Comparison of ENCODE assay signal across 12 mouse cellular contexts in genomic region chr6:137980905-137981696, GRCm38 (mm10).
A peak's percentile ranks its signal among the peaks of the same experiment; 100 is the strongest.
DNase-seq lines count a peak whose midpoint lies in the region; ATAC-seq lines count a peak whose summit lies in the region.
"Had no signal": no experiment of that assay in that cellular context is flagged by ENCODE, and none has a peak within 500 bp of the region (broad histone marks: within the 10 kb centered on the region; RNA-seq: fewer than 3 reads in every experiment).

No protein-coding gene starts in this region.

- H3K27ac ChIP-seq in midbrain, embryonic 13.5 days = no peak overlapping the region
- H3K27ac ChIP-seq in midbrain, embryonic 10.5 days (replicated peaks) = no peak overlapping the region
- peak overlapping the region; percentile 87 for H3K27ac ChIP-seq in forebrain, embryonic 13.5 days
- H3K27ac ChIP-seq: embryonic facial prominence, embryonic 12.5 days; intestine, embryonic 15.5 days had no signal

- peak; percentile 15; the same call in 1 of the 2 replicates for ATAC-seq in midbrain, embryonic 13.5 days
- ATAC-seq in forebrain, embryonic 13.5 days = peak; percentile 19; the same call in 1 of the 2 replicates
- ATAC-seq: intestine, embryonic 15.5 days had no signal

- intact Hi-C loops in heart, postnatal 10 days (cut with DNase I) = loop anchor here (5.0 kb wide), 1 partner anchor 171 kb away; no protein-coding TSS in a partner anchor

- H3K36me3 ChIP-seq in midbrain, embryonic 13.5 days = no peaks in the 10 kb centered on the region
- H3K36me3 ChIP-seq in midbrain, embryonic 10.5 days = no peaks in the 10 kb centered on the region
- H3K36me3 ChIP-seq in forebrain, embryonic 13.5 days (ENCODE audit: poor library complexity, severe bottlenecking) = no peaks in the 10 kb centered on the region
- H3K36me3 ChIP-seq: embryonic facial prominence, embryonic 12.5 days; intestine, embryonic 15.5 days had no signal

- H3K27me3 ChIP-seq in midbrain, embryonic 13.5 days = no peaks in the 10 kb centered on the region
- H3K27me3 ChIP-seq in midbrain, embryonic 10.5 days (ENCODE audit: low read depth, poor library complexity, severe bottlenecking) = no peaks in the 10 kb centered on the region
- no peaks in the 10 kb centered on the region for H3K27me3 ChIP-seq in forebrain, embryonic 13.5 days
- H3K27me3 ChIP-seq: embryonic facial prominence, embryonic 12.5 days; intestine, embryonic 15.5 days; megakaryocyte, embryonic 14.5 days had no signal

- no peaks in the 10 kb centered on the region for H3K9me3 ChIP-seq in midbrain, embryonic 13.5 days
- H3K9me3 ChIP-seq in midbrain, embryonic 10.5 days (replicated peaks) = no peaks in the 10 kb centered on the region
- no peaks in the 10 kb centered on the region for H3K9me3 ChIP-seq in forebrain, embryonic 13.5 days (replicated peaks)
- H3K9me3 ChIP-seq: embryonic facial prominence, embryonic 12.5 days; intestine, embryonic 15.5 days had no signal

- 76% methylated on average over 10 of the region's 10 CpGs for WGBS in midbrain, embryonic 13.5 days
- 79% methylated on average over 10 of the region's 10 CpGs for WGBS in midbrain, embryonic 10.5 days
- 75% methylated on average over 10 of the region's 10 CpGs for WGBS in forebrain, embryonic 13.5 days

- no peak overlapping the region for H3K4me2 ChIP-seq in midbrain, embryonic 13.5 days (replicated peaks)
- no peak overlapping the region for H3K4me2 ChIP-seq in forebrain, embryonic 13.5 days
- H3K4me2 ChIP-seq: intestine, embryonic 15.5 days had no signal

- H3K4me3 ChIP-seq in midbrain, embryonic 13.5 days (replicated peaks) = no peak overlapping the region
- no peak overlapping the region for H3K4me3 ChIP-seq in midbrain, embryonic 10.5 days
- no peak overlapping the region for H3K4me3 ChIP-seq in forebrain, embryonic 13.5 days
- H3K4me3 ChIP-seq: embryonic facial prominence, embryonic 12.5 days; intestine, embryonic 15.5 days; megakaryocyte, embryonic 14.5 days had no signal

- H3K4me1 ChIP-seq in midbrain, embryonic 13.5 days (replicated peaks) = 0 out of 2 replicates have a peak, but pooled peaks cover 11% of the 10 kb centered on the region
- H3K4me1 ChIP-seq in midbrain, embryonic 10.5 days = peaks cover 10% of the 10 kb centered on the region
- peaks cover 36% of the 10 kb centered on the region for H3K4me1 ChIP-seq in forebrain, embryonic 13.5 days
- H3K4me1 ChIP-seq: intestine, embryonic 15.5 days; megakaryocyte, embryonic 14.5 days had no signal

- H3K9ac ChIP-seq in midbrain, embryonic 13.5 days (replicated peaks) = no peak overlapping the region
- H3K9ac ChIP-seq in forebrain, embryonic 13.5 days = no peak overlapping the region
- H3K9ac ChIP-seq: embryonic facial prominence, embryonic 12.5 days; intestine, embryonic 15.5 days had no signal

- DNase-seq in heart, postnatal 10 days = peak; percentile 3 to 4
- no peak for DNase-seq in heart, adult 8-10 months (ENCODE audit: low spot score)
- no peak for DNase-seq in midbrain, embryonic 10.5 days (ENCODE audit: low spot score)
- DNase-seq in retina, postnatal 1 day = peak; percentile 48
- DNase-seq in c-Kit-positive CD71-positive TER-119-positive erythroid progenitor cells, embryonic 14.5 days (ENCODE audit: low spot score) = no peak
- DNase-seq in gastrocnemius, adult 8-10 months (ENCODE audit: low spot score in 2 of 2) = no peak
- DNase-seq: gastrocnemius, postnatal 14 days had no signal

Comparison
In these comparisons a context has a peak if more than half of its experiments do, and no peak if none do; other contexts are left out.
1. DNase-seq: peak in heart, postnatal 10 days (2 of 2) and retina, postnatal 1 day (single experiment); none in heart, adult 8-10 months (single experiment), midbrain, embryonic 10.5 days (single experiment), c-Kit-positive CD71-positive TER-119-positive erythroid progenitor cells, embryonic 14.5 days (single experiment) and gastrocnemius, adult 8-10 months (0 of 2).